Mouse (Mus musculus) stomach, embryonic 15.5 days (tissue): Measurements from ENCODE around the gene Gdap1l1. TPM values are rescaled to one million over a fixed set of nuclear protein-coding genes. Genes with fewer than 3 reads are reported as not detected.

Source experiments
- ATAC-seq: fragments of 200-750 bp; cut with Nextera tagmentation; 2 replicates; pipeline ENCODE4 v1.8.0; 2017; ENCODE audit warnings: low read depth, moderate number of reproducible peaks, moderate TSS enrichment; ENCODE audit not compliant: insufficient read depth, low FRiP score
- H3K27ac ChIP-seq: fragments of 300-500 bp; sonication (generic); 2 replicates; pipeline ENCODE4 v1.5.1; 2015; ENCODE audit warnings: mild to moderate bottlenecking, inconsistent platforms
- H3K27me3 ChIP-seq: fragments of 300-500 bp; sonication (generic); replicated peaks from 2 replicates; pipeline ENCODE4 v1.6.1; 2015; ENCODE audit warnings: inconsistent platforms
- H3K36me3 ChIP-seq: fragments of 300-500 bp; sonication (generic); 2 replicates; pipeline ENCODE4 v1.6.1; 2015; ENCODE audit warnings: inconsistent platforms
- H3K4me1 ChIP-seq: fragments of 300-500 bp; sonication (generic); 2 replicates; pipeline ENCODE4 v1.6.1; 2015; ENCODE audit warnings: inconsistent platforms
- H3K4me2 ChIP-seq: fragments of 300-500 bp; sonication (generic); 2 replicates; pipeline ENCODE4 v1.6.1; 2015; ENCODE audit warnings: mild to moderate bottlenecking, inconsistent platforms
- H3K4me3 ChIP-seq: fragments of 300-500 bp; sonication (generic); replicated peaks from 2 replicates; pipeline ENCODE4 v1.5.1; 2015; ENCODE audit warnings: inconsistent platforms
- H3K9ac ChIP-seq: fragments of 300-500 bp; sonication (generic); 2 replicates; pipeline ENCODE4 v1.6.1; 2015; ENCODE audit warnings: inconsistent platforms
- H3K9me3 ChIP-seq: fragments of 300-500 bp; sonication (generic); 2 replicates; pipeline ENCODE4 v1.6.1; 2016; ENCODE audit warnings: inconsistent platforms
- WGBS: fragments of 180-500 bp; shearing (Covaris S2); methylation state at CpG from one replicate; pipeline ENCODE4 v1.1.7; 2015; 5-methylcytosine and 5-hydroxymethylcytosine counted together
- polyA plus RNA-seq: library from polyadenylated mRNA; unstranded; fragments of >200 nt; fragmentation: Nextera tagmentation; extraction: Ambion mirVana; gene quantifications from 2 replicates; pipeline ENCODE4 v1.2.1, GENCODE M21; 2015

Gene Gdap1l1
- polyA plus RNA-seq, 1 experiment from 2014 or later, result 5.8 TPM

- H3K27ac ChIP-seq, result no peak overlapping the region
- H3K4me1 ChIP-seq, result peaks cover 9% of the 10 kb centered on the region
- no peak overlapping the region for H3K4me3 ChIP-seq
- no peak overlapping the region for H3K9ac ChIP-seq
- 88% methylated on average over 6 of the region's 6 CpGs for WGBS
- no peak overlapping the region for H3K4me2 ChIP-seq
- no peaks in the 10 kb centered on the region for H3K9me3 ChIP-seq
- ATAC-seq, result no peak
- peaks cover 10% of the 10 kb centered on the region for H3K36me3 ChIP-seq
- H3K27me3 ChIP-seq, result no peaks in the 10 kb centered on the region
Observed at GRCm38 (mm10) chr2:163468866-163469265, 30.6 kb downstream of the Gdap1l1 start.

GRCm38 (mm10) chr2:163469711-163470110, 31.4 kb downstream of the Gdap1l1 start:
- Histone ChIP-seq H3K4me2 (no peak overlapping the region), H3K9ac (no peak overlapping the region), H3K9me3 (no peaks in the 10 kb centered on the region), H3K36me3 (peaks cover 10% of the 10 kb centered on the region), H3K27me3 (no peaks in the 10 kb centered on the region), H3K27ac (no peak overlapping the region), H3K4me3 (no peak overlapping the region), H3K4me1 (peaks cover 9% of the 10 kb centered on the region)
- no peak for ATAC-seq
- WGBS, result 91% methylated on average over 15 of the region's 15 CpGs

- WGBS, result 72% methylated on average over 3 of the region's 3 CpGs
- no peak overlapping the region for H3K9ac ChIP-seq
Observed at GRCm38 (mm10) chr2:163471136-163471535, 32.9 kb downstream of the Gdap1l1 start.

GRCm38 (mm10) chr2:163471710-163472465, 33.6 kb downstream of the Gdap1l1 start:
- H3K27me3 ChIP-seq, result no peaks in the 10 kb centered on the region
- peak overlapping the region; percentile 65 for H3K9ac ChIP-seq
- ATAC-seq, result peak; percentile 74
- peaks cover 9% of the 10 kb centered on the region for H3K4me1 ChIP-seq
- WGBS, result 3% methylated on average over 36 of the region's 36 CpGs
- H3K36me3 ChIP-seq, result peaks cover 10% of the 10 kb centered on the region
- no peaks in the 10 kb centered on the region for H3K9me3 ChIP-seq
- H3K4me3 ChIP-seq, result peak overlapping the region; percentile 87
- peak overlapping the region; percentile 86 for H3K4me2 ChIP-seq
- peak overlapping the region; percentile 74; the same call in 1 of the 2 replicates for H3K27ac ChIP-seq

More at GRCm38 (mm10) chr2:163471136-163471535, 32.9 kb downstream of the Gdap1l1 start:
- H3K27ac ChIP-seq, result no peak overlapping the region
- no peak for ATAC-seq
- H3K9me3 ChIP-seq, result no peaks in the 10 kb centered on the region
- H3K27me3 ChIP-seq, result no peaks in the 10 kb centered on the region
- H3K4me1 ChIP-seq, result peaks cover 9% of the 10 kb centered on the region
- H3K4me3 ChIP-seq, result peak overlapping the region; percentile 87; the same call in 1 of the 2 replicates
- peak overlapping the region; percentile 86 for H3K4me2 ChIP-seq
- peaks cover 10% of the 10 kb centered on the region for H3K36me3 ChIP-seq

- H3K36me3 ChIP-seq, result peaks cover 10% of the 10 kb centered on the region
- H3K27ac ChIP-seq, result peak within 1 kb of the TSS; percentile 74; the same call in 1 of the 2 replicates
- H3K9me3 ChIP-seq, result no peaks in the 10 kb centered on the region
- H3K4me1 ChIP-seq, result peaks cover 9% of the 10 kb centered on the region
- no peaks in the 10 kb centered on the region for H3K27me3 ChIP-seq
- H3K4me3 ChIP-seq, result peak within 1 kb of the TSS; percentile 87
- WGBS, result under 1% methylated on average over 30 of the region's 30 CpGs
- peak within 1 kb of the TSS; percentile 65 for H3K9ac ChIP-seq
- ATAC-seq, result peak; percentile 92
- H3K4me2 ChIP-seq, result peak within 1 kb of the TSS; percentile 86
Observed at GRCm38 (mm10) chr2:163472466-163472851, 34.2 kb downstream of the Gdap1l1 start, which contains the start of gene Fitm2. TSS of gene Fitm2 (minus strand) at chr2:163472629.

- WGBS, result 50% methylated on average over 18 of the region's 18 CpGs
- Histone ChIP-seq H3K9ac (no peak overlapping the region), H3K36me3 (no peaks in the 10 kb centered on the region), H3K4me1 (peaks cover 6% of the 10 kb centered on the region; the same call in 1 of the 2 replicates), H3K27me3 (peaks cover 15% of the 10 kb centered on the region), H3K27ac (no peak overlapping the region), H3K4me3 (no peak overlapping the region), H3K4me2 (no peak overlapping the region), H3K9me3 (no peaks in the 10 kb centered on the region)
- no peak for ATAC-seq
Observed at GRCm38 (mm10) chr2:163480191-163480825, 42.0 kb downstream of the Gdap1l1 start.

GRCm38 (mm10) chr2:163481539-163482029, 43.3 kb downstream of the Gdap1l1 start:
- no peaks in the 10 kb centered on the region for H3K36me3 ChIP-seq
- no peak overlapping the region for H3K9ac ChIP-seq
- H3K9me3 ChIP-seq, result no peaks in the 10 kb centered on the region
- H3K4me3 ChIP-seq, result 0 out of 2 replicates have a peak overlapping the region, but pooled peaks have one; percentile 0
- ATAC-seq, result peak; percentile 43
- peaks cover 15% of the 10 kb centered on the region for H3K27me3 ChIP-seq
- no peak overlapping the region for H3K27ac ChIP-seq
- H3K4me2 ChIP-seq, result peak overlapping the region; percentile 44
- peaks cover 6% of the 10 kb centered on the region; the same call in 1 of the 2 replicates for H3K4me1 ChIP-seq
- 2% methylated on average over 21 of the region's 21 CpGs for WGBS

GRCm38 (mm10) chr2:163487360-163487759, 49.1 kb downstream of the Gdap1l1 start:
- Histone ChIP-seq H3K4me3 (no peak overlapping the region), H3K27ac (no peak overlapping the region), H3K27me3 (no peaks in the 10 kb centered on the region), H3K9ac (no peak overlapping the region), H3K9me3 (no peaks in the 10 kb centered on the region), H3K4me2 (no peak overlapping the region), H3K36me3 (no peaks in the 10 kb centered on the region), H3K4me1 (no peaks in the 10 kb centered on the region)
- WGBS, result 89% methylated on average over 3 of the region's 3 CpGs
- ATAC-seq, result no peak

- no peak overlapping the region for H3K4me3 ChIP-seq
- no peaks in the 10 kb centered on the region for H3K9me3 ChIP-seq
- no peak overlapping the region for H3K27ac ChIP-seq
- 50% methylated on average over 5 of the region's 5 CpGs for WGBS
- ATAC-seq, result no peak
- peaks cover 10% of the 10 kb centered on the region; the same call in 1 of the 2 replicates for H3K4me1 ChIP-seq
- no peak overlapping the region for H3K9ac ChIP-seq
- H3K27me3 ChIP-seq, result no peaks in the 10 kb centered on the region
- H3K36me3 ChIP-seq, result no peaks in the 10 kb centered on the region
- no peak overlapping the region for H3K4me2 ChIP-seq
Observed at GRCm38 (mm10) chr2:163489725-163490291, 51.5 kb downstream of the Gdap1l1 start.

- H3K36me3 ChIP-seq, result no peaks in the 10 kb centered on the region
- H3K4me3 ChIP-seq, result no peak overlapping the region
- no peak overlapping the region for H3K9ac ChIP-seq
- H3K9me3 ChIP-seq, result no peaks in the 10 kb centered on the region
- WGBS, result 87% methylated on average over 17 of the region's 17 CpGs
- H3K4me1 ChIP-seq, result peaks cover 10% of the 10 kb centered on the region; the same call in 1 of the 2 replicates
- H3K27me3 ChIP-seq, result no peaks in the 10 kb centered on the region
- no peak overlapping the region for H3K27ac ChIP-seq
- no peak for ATAC-seq
- H3K4me2 ChIP-seq, result no peak overlapping the region
Observed at GRCm38 (mm10) chr2:163490656-163491055, 52.4 kb downstream of the Gdap1l1 start.

- Histone ChIP-seq H3K27ac (no peak overlapping the region), H3K4me2 (no peak overlapping the region), H3K36me3 (no peaks in the 10 kb centered on the region), H3K27me3 (no peaks in the 10 kb centered on the region), H3K9ac (no peak overlapping the region), H3K9me3 (no peaks in the 10 kb centered on the region), H3K4me1 (peaks cover 10% of the 10 kb centered on the region; the same call in 1 of the 2 replicates), H3K4me3 (no peak overlapping the region)
- 56% methylated on average over 7 of the region's 7 CpGs for WGBS
- ATAC-seq, result no peak
Observed at GRCm38 (mm10) chr2:163491351-163491750, 53.1 kb downstream of the Gdap1l1 start.
